Mouse (Mus musculus): ENCODE measurements at regions not wholly inside any gene's neighbourhood (a gene's known extent, or its start where the extent isn't known, plus 50 kb on each side); places are given as distances from the start of the nearest gene placed in this dataset.

DNA sequence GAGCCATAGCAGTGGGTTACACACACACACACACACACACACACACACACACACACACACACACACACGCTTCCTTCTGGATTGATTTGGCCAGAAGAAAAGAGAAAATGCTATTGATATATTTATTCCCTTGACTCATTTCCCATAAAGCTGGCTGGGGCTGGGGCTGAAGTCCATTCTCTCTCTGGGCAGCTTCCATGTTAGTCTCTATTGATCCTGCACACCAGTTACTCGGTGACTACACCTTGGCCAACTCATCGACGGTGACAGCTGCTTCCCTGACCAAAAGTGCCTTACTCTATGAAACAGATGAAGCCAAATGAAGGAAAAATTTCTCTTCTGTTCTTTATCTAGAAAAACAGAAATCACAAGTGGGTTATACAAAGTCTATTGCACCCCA, 82.1 kb downstream of the Snx18 start:
- no peak for DNase-seq

DNA sequence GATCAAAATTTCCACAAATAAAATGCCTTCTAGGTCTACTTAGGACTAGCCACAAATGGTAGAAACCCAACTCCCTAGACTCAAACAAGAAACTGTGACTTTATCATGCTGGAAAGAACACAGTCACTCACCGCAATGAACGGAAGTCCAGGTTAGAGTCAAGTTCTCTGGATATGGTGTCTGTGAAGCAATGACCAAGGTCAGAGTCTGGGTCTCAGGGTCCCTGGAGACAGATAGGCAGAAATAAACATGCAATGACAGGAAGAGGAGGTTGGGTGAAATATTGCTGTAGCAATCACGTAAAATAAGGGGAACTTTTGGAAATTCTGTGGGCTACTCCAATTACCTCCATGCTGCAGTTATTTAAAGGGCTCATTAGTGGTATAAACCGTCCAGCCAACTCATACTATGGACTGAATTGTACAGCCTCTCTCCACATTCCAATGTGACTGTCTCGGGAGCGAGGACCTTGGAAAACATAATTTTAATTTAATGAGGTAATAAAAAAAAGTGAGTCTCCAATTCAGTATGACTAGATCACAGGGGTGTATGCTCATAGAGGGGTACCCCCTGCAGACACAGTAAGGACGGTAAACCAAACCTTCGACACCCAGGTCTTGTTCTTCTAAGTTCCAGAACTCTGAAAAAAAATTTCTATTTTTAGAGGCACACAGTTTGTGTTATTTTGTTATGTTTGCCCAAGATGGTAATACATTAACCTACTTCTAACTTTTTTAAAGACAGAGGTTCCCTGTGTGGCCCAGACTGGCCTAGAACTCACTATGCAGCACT, 83.5 kb downstream of the Snx18 start:
- DNase-seq, result no peak
- intact Hi-C loops (cut with DNase I), result no loop called here

More for the DNA sequence above, 82.1 kb downstream of the Snx18 start:
- intact Hi-C loops (cut with DNase I), result no loop called here

DNA sequence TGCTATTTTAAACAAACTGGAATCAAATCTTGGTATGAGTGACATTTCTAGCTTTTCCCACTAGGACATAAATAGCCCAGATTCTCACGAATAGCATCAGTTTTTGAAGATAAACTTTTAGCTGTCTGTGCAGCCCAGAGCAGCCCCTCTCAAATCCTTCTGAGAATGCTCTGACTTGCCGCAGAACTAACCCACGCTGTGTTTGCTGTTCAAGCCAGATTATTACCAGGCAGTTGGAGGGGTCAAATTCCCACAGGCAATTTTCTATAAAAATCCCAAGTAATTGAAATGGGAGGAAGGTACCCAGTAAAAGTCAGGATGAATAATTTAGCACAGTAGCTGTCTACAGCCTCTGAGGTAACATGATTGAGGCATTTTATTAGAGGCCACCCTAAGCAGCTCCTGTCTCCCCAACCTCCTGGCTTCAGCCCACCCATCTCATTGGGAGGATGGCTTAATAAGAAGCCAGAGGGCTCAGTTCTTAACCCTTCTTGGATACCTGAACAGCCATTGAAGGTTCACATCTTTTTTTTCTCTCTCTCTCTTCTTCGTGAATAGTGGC, 84.4 kb downstream of the Snx18 start:
- intact Hi-C loops (cut with DNase I), result no loop called here
- no peak for DNase-seq

DNA sequence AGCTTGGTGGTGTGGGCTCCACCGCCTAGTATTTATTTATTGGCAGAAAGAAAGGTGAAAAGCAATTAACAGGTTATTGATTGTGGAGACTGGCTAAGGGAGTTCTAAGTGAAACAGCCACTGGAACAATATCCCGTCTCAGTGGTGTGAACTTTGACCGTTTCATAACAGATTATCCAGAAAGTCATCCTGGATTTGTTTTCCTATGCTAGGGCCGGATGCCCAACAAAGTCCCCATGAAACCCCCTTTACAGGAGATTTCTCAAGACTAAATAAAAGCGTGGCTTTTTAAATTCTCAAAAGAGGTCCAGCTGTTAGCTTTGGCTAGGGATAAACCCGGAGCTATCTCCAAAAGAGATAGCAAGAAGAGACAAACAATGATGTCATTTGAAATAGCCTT, 91.4 kb downstream of the Snx18 start:
- DNase-seq, result peak in 1 of 2 experiments; percentile 10

DNA sequence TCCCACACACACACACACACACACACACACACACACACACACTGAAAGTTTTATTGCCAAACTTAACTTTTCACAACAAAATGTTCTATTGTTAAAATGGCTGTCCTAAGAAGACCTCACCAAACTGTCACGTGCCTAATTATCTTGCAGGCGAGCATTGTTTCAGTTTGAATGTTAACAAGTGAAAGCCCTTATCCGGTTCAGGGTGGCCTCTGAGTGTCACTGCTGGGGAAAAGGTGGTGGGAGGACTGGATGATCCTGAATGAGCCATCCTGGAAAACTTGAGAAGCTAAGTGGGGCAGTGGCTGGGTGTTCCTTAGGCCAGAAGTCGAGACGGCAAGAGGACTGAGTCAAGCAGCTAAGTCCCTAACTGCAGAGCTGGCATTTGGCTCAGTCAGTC, 94.9 kb downstream of the Snx18 start:
- intact Hi-C loops (cut with DNase I), result no loop called here
- DNase-seq, result no peak

More for the DNA sequence above, 91.4 kb downstream of the Snx18 start:
- intact Hi-C loops (cut with DNase I), result no loop called here

GRCm38 (mm10) chr13:113518144-113518543, 100.2 kb downstream of the Snx18 start:
- intact Hi-C loops (cut with DNase I), result no loop called here
- no peak for DNase-seq

GRCm38 (mm10) chr13:113516102-113516501, 102.3 kb downstream of the Snx18 start:
- intact Hi-C loops (cut with DNase I), result no loop called here
- DNase-seq, result no peak

DNA sequence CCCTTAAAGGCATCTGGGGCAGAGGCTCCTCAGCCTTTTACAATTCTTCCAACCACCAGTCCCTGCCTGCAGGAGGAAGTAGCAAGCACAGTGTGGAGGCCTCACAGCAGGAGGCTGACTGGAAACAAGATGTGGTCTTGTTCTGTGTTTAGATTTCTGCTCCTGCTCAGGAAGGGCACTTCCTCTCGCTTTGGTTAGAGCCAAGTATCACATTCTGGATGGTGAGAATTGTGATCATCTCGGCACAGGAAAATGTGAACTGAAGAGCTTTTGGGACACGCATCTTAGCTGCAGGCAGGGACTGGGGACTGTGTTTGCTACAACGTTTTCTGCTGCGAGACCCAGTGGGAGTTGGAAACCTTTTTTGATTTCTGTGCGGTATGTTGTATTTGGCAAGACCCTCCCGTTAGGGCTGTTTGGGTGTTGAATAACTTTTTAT, 103.2 kb downstream of the Snx18 start:
- DNase-seq, result no peak
- intact Hi-C loops (cut with DNase I), result no loop called here

GRCm38 (mm10) chr13:113509403-113510185, 108.8 kb downstream of the Snx18 start:
- intact Hi-C loops (cut with DNase I), result no loop called here
- DNase-seq, result peak; percentile 53 to 72

- intact Hi-C loops (cut with DNase I), result no loop called here
- no peak for DNase-seq
Observed at GRCm38 (mm10) chr13:113508124-113508728, 110.1 kb downstream of the Snx18 start.

GRCm38 (mm10) chr13:113502528-113502927, 115.8 kb downstream of the Snx18 start:
- intact Hi-C loops (cut with DNase I), result no loop called here

GRCm38 (mm10) chr13:113502059-113502458, 116.3 kb downstream of the Snx18 start:
- intact Hi-C loops (cut with DNase I), result no loop called here
- no peak for DNase-seq

More at GRCm38 (mm10) chr13:113502528-113502927, 115.8 kb downstream of the Snx18 start:
- DNase-seq, result no peak

DNA sequence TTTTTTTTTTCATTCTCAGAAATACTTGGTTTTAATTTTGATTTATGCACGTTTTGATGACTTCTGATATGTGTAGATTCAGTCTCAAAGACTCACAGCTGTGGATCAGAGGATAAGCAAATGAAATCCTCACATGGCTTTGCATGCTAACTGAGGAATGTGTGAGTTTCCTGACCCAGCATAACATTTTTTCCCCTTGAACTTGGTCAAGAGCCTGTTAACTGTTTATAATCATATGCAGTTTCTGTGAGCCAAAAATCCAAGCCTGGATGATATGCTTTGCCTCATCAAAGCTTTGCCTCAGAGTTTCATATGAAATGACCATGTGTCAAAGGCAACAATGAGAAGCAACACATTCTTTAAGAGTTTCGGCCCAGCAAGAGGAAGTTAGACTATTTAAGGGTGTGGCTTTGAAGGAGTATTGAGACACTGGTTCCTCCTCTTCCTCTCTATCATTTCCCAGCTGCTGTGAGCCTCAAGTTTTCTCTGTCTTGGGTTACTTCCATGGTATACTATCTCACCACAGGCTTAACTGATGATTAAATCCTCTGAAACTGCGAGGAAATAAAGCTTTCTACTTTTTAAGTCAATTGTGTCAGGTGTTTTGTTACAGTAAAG, 117.9 kb downstream of the Snx18 start:
- intact Hi-C loops (cut with DNase I), result no loop called here
- no peak for DNase-seq

DNA sequence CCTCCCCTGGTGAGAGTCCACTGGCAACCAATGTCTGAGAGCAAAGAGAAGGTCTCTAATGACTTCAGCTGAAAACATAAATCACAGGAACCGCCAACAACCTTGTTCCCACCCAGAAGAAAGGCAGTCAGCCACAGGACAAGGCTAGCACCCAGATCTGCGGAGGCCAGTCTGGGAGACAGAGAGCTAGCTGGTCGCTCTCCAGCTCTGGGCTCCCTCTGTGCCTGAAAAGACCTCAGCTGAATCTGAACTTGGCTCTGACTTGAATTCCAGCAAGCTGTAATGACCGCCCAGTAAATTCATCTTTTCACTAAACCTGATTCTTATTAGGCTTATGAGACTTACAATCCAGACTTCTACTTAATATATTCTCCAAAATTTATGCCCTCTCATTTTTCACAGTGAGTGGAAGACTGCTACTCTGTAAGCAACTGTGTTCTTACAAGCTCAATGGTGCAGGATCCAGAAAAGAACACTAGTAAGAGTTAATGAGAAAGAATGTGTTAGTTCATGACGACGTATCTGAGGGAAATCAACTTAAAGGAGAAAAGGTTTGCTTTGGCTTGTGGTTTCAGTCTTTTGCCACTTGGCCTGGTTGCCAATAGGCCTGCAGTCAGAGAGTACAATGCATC, 119.2 kb downstream of the Snx18 start:
- intact Hi-C loops (cut with DNase I), result no loop called here
- DNase-seq, result peak; percentile 37 to 43

GRCm38 (mm10) chr13:113495595-113496285, 122.6 kb downstream of the Snx18 start:
- intact Hi-C loops (cut with DNase I), result no loop called here
- no peak for DNase-seq

DNA sequence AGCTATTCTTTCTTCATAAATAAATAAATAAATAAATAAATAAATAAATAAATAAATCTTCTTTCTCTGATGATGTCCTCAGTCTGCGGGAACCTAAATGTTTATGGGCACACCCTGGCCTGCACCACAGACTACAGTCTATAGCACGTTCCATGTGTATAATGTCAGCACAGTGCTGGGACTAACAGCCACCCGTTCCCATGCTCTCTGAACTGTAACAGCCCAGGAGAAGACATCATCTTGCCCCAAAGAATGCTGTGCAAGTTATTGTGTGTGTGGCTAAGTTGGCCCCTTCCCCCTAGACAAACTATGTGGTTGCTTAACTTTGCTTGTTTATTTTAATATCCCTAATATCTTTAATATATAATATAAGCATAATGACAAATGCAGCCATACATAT, 123.2 kb downstream of the Snx18 start:
- intact Hi-C loops (cut with DNase I), result no loop called here
- no peak for DNase-seq

DNA sequence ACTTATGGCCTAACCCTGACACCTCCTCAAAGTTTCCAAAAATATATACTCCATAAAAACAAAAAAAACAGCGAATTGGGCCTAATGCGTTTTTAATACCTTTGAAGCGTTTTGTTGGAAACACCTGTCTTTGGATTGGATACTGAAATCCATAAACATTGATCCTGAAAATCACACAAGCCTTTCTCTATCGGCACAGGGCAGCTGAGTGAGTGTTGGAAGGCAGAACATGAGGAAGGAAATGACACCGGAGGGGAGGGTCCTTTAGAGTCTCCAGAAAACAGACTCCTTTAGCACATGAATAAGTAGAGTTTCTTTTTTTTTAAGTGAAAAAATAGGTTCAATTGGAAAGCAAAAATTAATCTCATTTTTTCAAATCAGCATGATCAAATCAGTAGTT, 123.7 kb downstream of the Snx18 start:
- intact Hi-C loops (cut with DNase I), result no loop called here
- no peak for DNase-seq

DNA sequence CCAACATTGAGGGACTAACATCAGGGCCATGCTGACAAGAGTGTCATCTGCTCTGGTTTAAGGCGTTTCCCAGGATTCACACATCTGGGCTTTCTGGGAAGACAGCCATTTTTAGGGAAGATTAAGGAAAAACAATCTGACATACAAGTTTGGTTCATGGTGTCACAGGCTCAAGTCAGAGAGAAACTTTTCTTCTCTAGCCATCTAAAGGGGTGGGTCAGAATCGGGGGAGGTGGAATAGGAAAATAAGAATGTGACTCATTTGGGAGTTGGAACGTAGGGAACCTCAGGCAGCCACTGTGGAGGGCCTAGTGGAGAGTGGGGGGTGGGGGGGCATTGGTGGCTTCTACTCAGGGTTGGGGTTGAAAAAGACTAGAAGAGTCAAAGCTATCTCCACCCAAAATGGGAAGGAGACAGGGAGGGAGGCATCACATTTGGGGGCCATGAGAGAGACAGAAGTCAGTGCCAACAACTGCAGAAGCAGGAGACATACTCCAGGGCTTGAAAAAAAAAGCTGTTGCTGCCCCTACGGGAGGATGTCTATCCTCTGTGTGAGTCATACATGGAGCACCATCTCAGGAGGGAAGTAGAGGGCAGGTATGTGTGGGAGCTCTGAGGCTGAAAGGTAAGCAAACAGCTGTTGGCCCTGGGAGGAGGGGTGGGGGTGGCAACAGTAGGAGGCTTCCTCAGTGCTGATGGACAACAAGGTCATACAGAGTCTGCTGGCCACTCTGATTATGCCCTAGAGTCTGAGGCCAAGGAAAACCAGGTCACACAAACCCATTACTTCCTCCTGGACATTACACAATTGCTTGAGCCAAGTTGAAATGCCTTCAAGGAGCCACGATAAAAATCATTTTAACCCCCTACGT, 128.2 kb downstream of the Snx18 start:
- intact Hi-C loops (cut with DNase I), result no loop called here
- peak in 1 of 2 experiments; percentile 28 for DNase-seq
